Mouse (Mus musculus) left cerebral cortex, postnatal 36 days (tissue): ENCODE results near the gene Ppil1. TPM values are rescaled to one million over a fixed set of nuclear protein-coding genes. Genes with fewer than 3 reads are reported as not detected.
A peak's percentile ranks its signal among the peaks of the same experiment; 100 is the strongest.
"Not testable (repeated sequence)": the region's sequence is repeated elsewhere in the genome, so short reads cannot be mapped to it uniquely, and the experiment has no call there.

Source experiments
- DNase-seq, 2 experiments: peaks; one replicate each; pipeline ENCODE4 v3.0.0; 2021 to 2022; ENCODE audit warnings: low spot score in 2 of 2, mixed read lengths in 1 of 2
- intact Hi-C: fragments of 180-260 bp; cut with DNase I; formaldehyde crosslinking; loops from one replicate; pipeline ENCODE4 v1.15.1; 2025
- total RNA-seq, 2 experiments: library from RNA; stranded (reverse); gene quantifications; 2 replicates each; pipeline ENCODE4 v1.2.3; 2021

Ppil1 gene
- total RNA-seq, 2 experiments from 2014 or later: 16.7 to 19.0 TPM

- intact Hi-C loops: no loop called here
- no peak for DNase-seq
Measured at GRCm38 (mm10) chr17:29291793-29292192, 27.8 kb upstream of the Ppil1 start.

- DNase-seq: no peak
- intact Hi-C loops: no loop called here
Measured at GRCm38 (mm10) chr17:29282216-29282952, 18.4 kb upstream of the Ppil1 start.

- DNase-seq: no peak
- intact Hi-C loops: no loop called here
Measured at GRCm38 (mm10) chr17:29281541-29281940, 17.6 kb upstream of the Ppil1 start.

GRCm38 (mm10) chr17:29280422-29280821 lies 16.4 kb upstream of the Ppil1 start:
- intact Hi-C loops: no loop called here
- no peak for DNase-seq

GRCm38 (mm10) chr17:29273889-29274288 lies 9.9 kb upstream of the Ppil1 start:
- intact Hi-C loops: no loop called here

GRCm38 (mm10) chr17:29273156-29273555 lies 9.2 kb upstream of the Ppil1 start:
- intact Hi-C loops: no loop called here
- DNase-seq: no peak

More at GRCm38 (mm10) chr17:29273889-29274288, 9.9 kb upstream of the Ppil1 start:
- DNase-seq: no peak

GRCm38 (mm10) chr17:29270148-29270698 lies 6.2 kb upstream of the Ppil1 start:
- intact Hi-C loops: no loop called here
- no peak for DNase-seq

GRCm38 (mm10) chr17:29269349-29269706 lies 5.3 kb upstream of the Ppil1 start:
- intact Hi-C loops: loop anchor here (5.0 kb wide), 3 partner anchors 88 to 243 kb away; partner anchors contain the start of gene Pim1

GRCm38 (mm10) chr17:29268682-29269348 lies 4.8 kb upstream of the Ppil1 start, which contains the start of gene BC004004:
TSS of gene BC004004 (plus strand) at chr17:29268788.
- peak; percentile 95 for DNase-seq
- intact Hi-C loops: loop anchor here (1.0 to 5.0 kb wide), 4 partner anchors 88 to 243 kb away; partner anchors contain the start of gene Pim1

More at GRCm38 (mm10) chr17:29269349-29269706, 5.3 kb upstream of the Ppil1 start:
- no peak for DNase-seq

GRCm38 (mm10) chr17:29267931-29268681 lies 4.1 kb upstream of the Ppil1 start:
- no peak for DNase-seq
- intact Hi-C loops: loop anchor here (1.0 to 5.0 kb wide), 4 partner anchors 89 to 244 kb away; partner anchors contain the start of gene Pim1

- intact Hi-C loops: loop anchor here (5.0 kb wide), 3 partner anchors 90 to 245 kb away; partner anchors contain the start of gene Pim1
Measured at GRCm38 (mm10) chr17:29267040-29267439, 3.1 kb upstream of the Ppil1 start.

GRCm38 (mm10) chr17:29264760-29265159 lies 774 bp upstream of the Ppil1 start:
- no peak for DNase-seq
- intact Hi-C loops: loop anchor here (5.0 kb wide), 3 partner anchors 93 to 248 kb away; partner anchors contain the start of gene Pim1

More at GRCm38 (mm10) chr17:29267040-29267439, 3.1 kb upstream of the Ppil1 start:
- DNase-seq: not testable (repeated sequence)

- no peak for DNase-seq
- intact Hi-C loops: no loop called here
Measured at GRCm38 (mm10) chr17:29263417-29263816, 569 bp downstream of the Ppil1 start.

- intact Hi-C loops: no loop called here
Measured at GRCm38 (mm10) chr17:29262259-29262649, 1.7 kb downstream of the Ppil1 start.

GRCm38 (mm10) chr17:29261603-29262258 lies 2.3 kb downstream of the Ppil1 start:
- intact Hi-C loops: no loop called here
- no peak for DNase-seq

More at GRCm38 (mm10) chr17:29262259-29262649, 1.7 kb downstream of the Ppil1 start:
- no peak for DNase-seq

- no peak for DNase-seq
- intact Hi-C loops: no loop called here
Measured at GRCm38 (mm10) chr17:29260501-29260900, 3.5 kb downstream of the Ppil1 start.

GRCm38 (mm10) chr17:29259489-29259888 lies 4.5 kb downstream of the Ppil1 start:
- intact Hi-C loops: no loop called here

GRCm38 (mm10) chr17:29258921-29259320 lies 5.1 kb downstream of the Ppil1 start:
- no peak for DNase-seq
- intact Hi-C loops: no loop called here

More at GRCm38 (mm10) chr17:29259489-29259888, 4.5 kb downstream of the Ppil1 start:
- peak; percentile 68 to 70 for DNase-seq

GRCm38 (mm10) chr17:29258025-29258558 lies 5.9 kb downstream of the Ppil1 start:
- DNase-seq: no peak
- intact Hi-C loops: no loop called here
